Mouse (Mus musculus): Measurements from ENCODE around the gene Esp16. TPM values are rescaled to one million over a fixed set of nuclear protein-coding genes. Genes with fewer than 3 reads are reported as not detected.
"Not testable (repeated sequence)": the region's sequence is repeated elsewhere in the genome, so short reads cannot be mapped to it uniquely, and the experiment has no call there.

The Esp16 gene
- polyA plus RNA-seq (2021) = not detected

GRCm38 (mm10) chr17:39535842-39536241 lies at the start of gene Esp16:
Gene Esp16 (plus strand): TSS chr17:39536142.
- in situ Hi-C loops (cut with MboI; ENCODE audit: low pct_unique_long_range_greater_than_20kb); ATAC-seq; CTCF ChIA-PET; POLR2A ChIA-PET; H3K27me3 ChIP-seq; DNase-seq (ENCODE audit: low read depth, low spot score): not testable (repeated sequence)

GRCm38 (mm10) chr17:39498043-39498442 lies 37.9 kb upstream of the Esp16 start:
- POLR2A ChIA-PET; ATAC-seq; in situ Hi-C loops (cut with MboI; ENCODE audit: low pct_unique_long_range_greater_than_20kb): not testable (repeated sequence)

More at GRCm38 (mm10) chr17:39498043-39498442, 37.9 kb upstream of the Esp16 start:
- H3K27me3 ChIP-seq; DNase-seq (ENCODE audit: low read depth, low spot score); CTCF ChIA-PET: not testable (repeated sequence)

Other genes with a start within 250 kb of the Esp16 start
- gene Esp18, start 129.8 kb upstream of the Esp16 start, polyA plus RNA-seq (2021) = not detected
- gene Esp15, start 104.8 kb downstream of the Esp16 start, polyA plus RNA-seq (2021) = not detected